Mouse (Mus musculus) liver, embryonic 12.5 days (tissue): Measurements from ENCODE around the gene Mlip. TPM values are rescaled to one million over a fixed set of nuclear protein-coding genes. Genes with fewer than 3 reads are reported as not detected.

Experiments used
- ATAC-seq: fragments of 200-750 bp; cut with Nextera tagmentation; 2 replicates; pipeline ENCODE4 v1.8.0; 2017; ENCODE audit warnings: moderate number of reproducible peaks, mild to moderate bottlenecking, moderate library complexity
- H3K27ac ChIP-seq: fragments of 300-500 bp; sonication (generic); 2 replicates; pipeline ENCODE4 v1.5.1; 2016; ENCODE audit warnings: mild to moderate bottlenecking
- H3K27me3 ChIP-seq: fragments of 300-500 bp; sonication (generic); replicated peaks from 2 replicates; pipeline ENCODE4 v1.6.1; 2016; ENCODE audit warnings: mild to moderate bottlenecking, moderate library complexity
- H3K36me3 ChIP-seq: fragments of 300-500 bp; sonication (generic); 2 replicates; pipeline ENCODE4 v1.6.1; 2016; ENCODE audit warnings: mild to moderate bottlenecking, moderate library complexity
- H3K4me1 ChIP-seq: fragments of 300-500 bp; sonication (generic); 2 replicates; pipeline ENCODE4 v1.6.1; 2016
- H3K4me2 ChIP-seq: fragments of 300-500 bp; sonication (generic); 2 replicates; pipeline ENCODE4 v1.6.1; 2016; ENCODE audit warnings: mild to moderate bottlenecking, moderate library complexity
- H3K4me3 ChIP-seq: fragments of 300-500 bp; sonication (generic); 2 replicates; pipeline ENCODE4 v1.5.1; 2016; ENCODE audit warnings: mild to moderate bottlenecking, moderate library complexity
- H3K9ac ChIP-seq: fragments of 300-500 bp; sonication (generic); 2 replicates; pipeline ENCODE4 v1.6.1; 2016; ENCODE audit warnings: mild to moderate bottlenecking, moderate library complexity
- H3K9me3 ChIP-seq: fragments of 300-500 bp; sonication (generic); replicated peaks from 2 replicates; pipeline ENCODE4 v1.6.1; 2016; ENCODE audit warnings: mild to moderate bottlenecking, moderate library complexity
- WGBS: fragments of 180-500 bp; shearing (Covaris S2); methylation state at CpG from one replicate; pipeline ENCODE4 v1.1.7; 2016; ENCODE audit not compliant: insufficient replicate concordance; 5-methylcytosine and 5-hydroxymethylcytosine counted together
- polyA plus RNA-seq: library from polyadenylated mRNA; unstranded; fragments of >200 nt; fragmentation: Nextera tagmentation; extraction: Ambion mirVana; gene quantifications from 2 replicates; pipeline ENCODE4 v1.2.1, GENCODE M21; 2016

Mlip gene
- polyA plus RNA-seq, 1 experiment from 2014 or later = not detected

GRCm38 (mm10) chr9:77340159-77340862, 12.5 kb downstream of the Mlip start:
- no peak for ATAC-seq
- H3K9me3 ChIP-seq = no peaks in the 10 kb centered on the region
- no peak overlapping the region for H3K9ac ChIP-seq
- no peaks in the 10 kb centered on the region for H3K27me3 ChIP-seq
- WGBS = 51% methylated on average over 18 of the region's 18 CpGs
- no peaks in the 10 kb centered on the region for H3K36me3 ChIP-seq
- no peak overlapping the region for H3K4me3 ChIP-seq
- no peak overlapping the region for H3K4me2 ChIP-seq
- no peak overlapping the region for H3K27ac ChIP-seq
- no peaks in the 10 kb centered on the region for H3K4me1 ChIP-seq

GRCm38 (mm10) chr9:77339571-77340148, 13.1 kb downstream of the Mlip start:
- H3K9me3 ChIP-seq = no peaks in the 10 kb centered on the region
- H3K36me3 ChIP-seq = no peaks in the 10 kb centered on the region
- H3K27me3 ChIP-seq = no peaks in the 10 kb centered on the region
- no peak overlapping the region for H3K27ac ChIP-seq
- 67% methylated on average over 7 of the region's 7 CpGs for WGBS
- no peak overlapping the region for H3K4me2 ChIP-seq
- H3K4me1 ChIP-seq = no peaks in the 10 kb centered on the region
- H3K9ac ChIP-seq = no peak overlapping the region
- H3K4me3 ChIP-seq = no peak overlapping the region
- ATAC-seq = no peak

- no peaks in the 10 kb centered on the region for H3K27me3 ChIP-seq
- no peaks in the 10 kb centered on the region for H3K4me1 ChIP-seq
- no peak overlapping the region for H3K9ac ChIP-seq
- no peak overlapping the region for H3K4me3 ChIP-seq
- peaks cover 4% of the 10 kb centered on the region; the same call in 1 of the 2 replicates for H3K9me3 ChIP-seq
- no peak overlapping the region for H3K4me2 ChIP-seq
- H3K27ac ChIP-seq = no peak overlapping the region
- no peaks in the 10 kb centered on the region for H3K36me3 ChIP-seq
- 51% methylated on average over 3 of the region's 3 CpGs for WGBS
- no peak for ATAC-seq
Measured at GRCm38 (mm10) chr9:77335370-77335769, 17.4 kb downstream of the Mlip start.

- 61% methylated on average over 3 of the region's 3 CpGs for WGBS
- Histone ChIP-seq H3K9me3 (no peaks in the 10 kb centered on the region), H3K4me3 (no peak overlapping the region), H3K9ac (no peak overlapping the region), H3K27me3 (no peaks in the 10 kb centered on the region), H3K36me3 (no peaks in the 10 kb centered on the region), H3K4me1 (no peaks in the 10 kb centered on the region), H3K27ac (no peak overlapping the region), H3K4me2 (no peak overlapping the region)
- ATAC-seq = no peak
Measured at GRCm38 (mm10) chr9:77318346-77318745, 34.4 kb downstream of the Mlip start.

GRCm38 (mm10) chr9:77310548-77310947, 42.2 kb downstream of the Mlip start:
- WGBS = 64% methylated on average over 6 of the region's 6 CpGs
- H3K27ac ChIP-seq = no peak overlapping the region
- no peak for ATAC-seq
- H3K36me3 ChIP-seq = no peaks in the 10 kb centered on the region
- H3K4me2 ChIP-seq = no peak overlapping the region
- no peaks in the 10 kb centered on the region for H3K9me3 ChIP-seq
- no peaks in the 10 kb centered on the region for H3K4me1 ChIP-seq
- no peak overlapping the region for H3K4me3 ChIP-seq
- H3K27me3 ChIP-seq = no peaks in the 10 kb centered on the region
- H3K9ac ChIP-seq = no peak overlapping the region

- Histone ChIP-seq H3K9ac (no peak overlapping the region), H3K27me3 (no peaks in the 10 kb centered on the region), H3K4me2 (no peak overlapping the region), H3K4me1 (no peaks in the 10 kb centered on the region), H3K36me3 (no peaks in the 10 kb centered on the region), H3K9me3 (no peaks in the 10 kb centered on the region), H3K4me3 (no peak overlapping the region), H3K27ac (no peak overlapping the region)
- ATAC-seq = no peak
- 46% methylated on average over 2 of the region's 2 CpGs for WGBS
Measured at GRCm38 (mm10) chr9:77305417-77305816, 47.4 kb downstream of the Mlip start.

- no peaks in the 10 kb centered on the region for H3K27me3 ChIP-seq
- 64% methylated on average over 8 of the region's 8 CpGs for WGBS
- no peak for ATAC-seq
- H3K9ac ChIP-seq = no peak overlapping the region
- no peaks in the 10 kb centered on the region for H3K36me3 ChIP-seq
- no peak overlapping the region for H3K27ac ChIP-seq
- H3K4me2 ChIP-seq = no peak overlapping the region
- no peaks in the 10 kb centered on the region for H3K4me1 ChIP-seq
- no peaks in the 10 kb centered on the region for H3K9me3 ChIP-seq
- no peak overlapping the region for H3K4me3 ChIP-seq
Measured at GRCm38 (mm10) chr9:77302340-77302739, 50.4 kb downstream of the Mlip start.

- 75% methylated on average over 5 of the region's 5 CpGs for WGBS
- no peaks in the 10 kb centered on the region for H3K4me1 ChIP-seq
- ATAC-seq = no peak
- H3K4me2 ChIP-seq = no peak overlapping the region
- H3K36me3 ChIP-seq = no peaks in the 10 kb centered on the region
- no peak overlapping the region for H3K27ac ChIP-seq
- no peak overlapping the region for H3K9ac ChIP-seq
- H3K9me3 ChIP-seq = no peaks in the 10 kb centered on the region
- H3K4me3 ChIP-seq = no peak overlapping the region
- no peaks in the 10 kb centered on the region for H3K27me3 ChIP-seq
Measured at GRCm38 (mm10) chr9:77287958-77288357, 64.8 kb downstream of the Mlip start.

- Histone ChIP-seq H3K27ac (no peak overlapping the region), H3K27me3 (no peaks in the 10 kb centered on the region), H3K4me2 (no peak overlapping the region), H3K9ac (no peak overlapping the region), H3K4me1 (no peaks in the 10 kb centered on the region), H3K9me3 (no peaks in the 10 kb centered on the region), H3K4me3 (no peak overlapping the region), H3K36me3 (no peaks in the 10 kb centered on the region)
- no peak for ATAC-seq
- 54% methylated on average over 5 of the region's 5 CpGs for WGBS
Measured at GRCm38 (mm10) chr9:77279371-77279770, 73.4 kb downstream of the Mlip start.

- Histone ChIP-seq H3K4me2 (no peak overlapping the region), H3K36me3 (no peaks in the 10 kb centered on the region), H3K27me3 (no peaks in the 10 kb centered on the region), H3K9ac (no peak overlapping the region), H3K4me1 (no peaks in the 10 kb centered on the region), H3K27ac (no peak overlapping the region), H3K4me3 (no peak overlapping the region), H3K9me3 (no peaks in the 10 kb centered on the region)
- WGBS = 68% methylated on average over 3 of the region's 3 CpGs
- no peak for ATAC-seq
Measured at GRCm38 (mm10) chr9:77278055-77278454, 74.7 kb downstream of the Mlip start.

GRCm38 (mm10) chr9:77277270-77277669, 75.5 kb downstream of the Mlip start:
- Histone ChIP-seq H3K4me2 (no peak overlapping the region), H3K9ac (no peak overlapping the region), H3K27ac (no peak overlapping the region), H3K27me3 (no peaks in the 10 kb centered on the region), H3K4me1 (no peaks in the 10 kb centered on the region), H3K36me3 (no peaks in the 10 kb centered on the region), H3K9me3 (no peaks in the 10 kb centered on the region), H3K4me3 (no peak overlapping the region)
- ATAC-seq = no peak
- WGBS = 68% methylated on average over 5 of the region's 5 CpGs

- Histone ChIP-seq H3K27ac (no peak overlapping the region), H3K36me3 (no peaks in the 10 kb centered on the region), H3K4me1 (no peaks in the 10 kb centered on the region), H3K9ac (no peak overlapping the region), H3K9me3 (no peaks in the 10 kb centered on the region), H3K4me3 (no peak overlapping the region), H3K4me2 (no peak overlapping the region), H3K27me3 (no peaks in the 10 kb centered on the region)
- WGBS = 50% methylated on average over 5 of the region's 5 CpGs
- ATAC-seq = no peak
Measured at GRCm38 (mm10) chr9:77276451-77277154, 76.2 kb downstream of the Mlip start.
